Comparison of ENCODE assay signal across 14 mouse cellular contexts in the genomic region with DNA sequence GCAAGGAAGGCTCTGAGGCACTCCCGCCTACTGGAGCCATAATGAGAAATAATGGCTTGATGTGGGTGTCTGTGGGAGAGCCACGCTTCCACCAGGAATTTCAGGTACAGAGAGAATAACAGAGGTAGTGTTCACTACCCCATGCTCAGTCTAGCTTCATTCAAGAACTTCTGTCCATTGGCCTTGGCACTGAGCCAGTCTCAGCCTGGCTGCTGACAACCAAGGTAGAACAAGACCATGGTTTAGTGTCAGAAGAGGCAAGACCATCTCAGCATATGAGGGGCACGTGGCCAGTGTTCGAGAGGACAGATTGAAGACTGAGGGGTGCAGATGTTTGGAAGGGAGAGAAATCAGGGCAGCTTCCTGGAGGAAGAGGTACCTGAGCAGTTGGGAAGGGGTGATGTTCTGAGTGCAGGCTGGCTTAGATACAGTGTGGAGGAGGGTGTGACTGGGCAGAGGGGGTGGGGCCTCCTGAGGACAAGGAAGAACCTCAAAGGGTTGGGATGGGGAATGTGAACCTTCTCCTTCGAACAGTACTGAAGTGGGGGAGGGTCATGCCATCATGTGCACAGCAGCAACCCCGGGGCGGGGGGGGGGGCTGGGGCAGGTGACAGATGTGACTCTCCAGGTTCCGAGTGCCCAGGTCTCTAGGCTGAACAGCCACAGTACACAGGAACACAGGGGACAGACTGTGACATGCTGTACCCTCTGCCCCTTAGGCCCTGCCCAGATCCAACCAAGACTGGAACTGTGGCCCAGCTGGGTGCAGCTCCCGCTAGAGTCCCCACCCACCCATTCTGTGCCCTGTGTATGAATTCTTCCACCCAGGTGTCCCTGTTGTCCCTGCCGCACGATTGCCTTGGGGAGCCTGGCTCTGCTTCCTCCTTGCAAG. TPM values are rescaled to one million over a fixed set of nuclear protein-coding genes. Genes with fewer than 3 reads are reported as not detected.
DNase-seq lines count a peak whose midpoint lies in the region; ATAC-seq lines count a peak whose summit lies in the region.
"Had no signal": no experiment of that assay in that cellular context is flagged by ENCODE, and none has a peak within 500 bp of the region (broad histone marks: within the 10 kb centered on the region; RNA-seq: fewer than 3 reads in every experiment).

No protein-coding gene starts in this region.

- no peaks in the 10 kb centered on the region for H3K9me3 ChIP-seq in forebrain, embryonic 10.5 days
- no peaks in the 10 kb centered on the region for H3K9me3 ChIP-seq in forebrain, embryonic 13.5 days (replicated peaks)
- H3K9me3 ChIP-seq in kidney, embryonic 16.5 days (ENCODE audit: low read length) = no peaks in the 10 kb centered on the region
- H3K9me3 ChIP-seq in limb, embryonic 10.5 days (replicated peaks) = no peaks in the 10 kb centered on the region
- H3K9me3 ChIP-seq in midbrain, embryonic 15.5 days = no peaks in the 10 kb centered on the region

- H3K4me1 ChIP-seq in forebrain, embryonic 10.5 days = peaks cover 46% of the 10 kb centered on the region
- peaks cover 45% of the 10 kb centered on the region for H3K4me1 ChIP-seq in forebrain, embryonic 13.5 days
- no peaks in the 10 kb centered on the region for H3K4me1 ChIP-seq in kidney, embryonic 16.5 days (ENCODE audit: insufficient read depth, low read length)
- H3K4me1 ChIP-seq in limb, embryonic 10.5 days = peaks cover 53% of the 10 kb centered on the region
- peaks cover 33% of the 10 kb centered on the region for H3K4me1 ChIP-seq in midbrain, embryonic 15.5 days

- ATAC-seq in forebrain, embryonic 13.5 days = no peak
- ATAC-seq in kidney, embryonic 16.5 days (ENCODE audit: low FRiP score, low TSS enrichment) = peak; percentile 56; the same call in 1 of the 2 replicates
- no peak for ATAC-seq in midbrain, embryonic 15.5 days (replicated peaks)
- ATAC-seq: CD4-positive, CD25-positive, alpha-beta regulatory T cell, adult 4 months had no signal

- H3K9ac ChIP-seq in forebrain, embryonic 13.5 days = no peak overlapping the region
- no peak overlapping the region for H3K9ac ChIP-seq in kidney, embryonic 16.5 days (replicated peaks; ENCODE audit: low read length)
- H3K9ac ChIP-seq in midbrain, embryonic 15.5 days = no peak overlapping the region

- peaks cover 80% of the 10 kb centered on the region for H3K27me3 ChIP-seq in forebrain, embryonic 10.5 days (ENCODE audit: poor library complexity, severe bottlenecking)
- peaks cover 48% of the 10 kb centered on the region for H3K27me3 ChIP-seq in forebrain, embryonic 13.5 days
- H3K27me3 ChIP-seq in kidney, embryonic 16.5 days (ENCODE audit: insufficient read depth, low read length) = peaks cover 66% of the 10 kb centered on the region
- peaks cover 95% of the 10 kb centered on the region for H3K27me3 ChIP-seq in limb, embryonic 10.5 days (ENCODE audit: low read depth, poor library complexity, severe bottlenecking)
- H3K27me3 ChIP-seq in midbrain, embryonic 15.5 days (replicated peaks) = peaks cover 9% of the 10 kb centered on the region

- no peaks in the 10 kb centered on the region for H3K36me3 ChIP-seq in forebrain, embryonic 10.5 days (replicated peaks)
- H3K36me3 ChIP-seq in forebrain, embryonic 13.5 days (ENCODE audit: poor library complexity, severe bottlenecking) = no peaks in the 10 kb centered on the region
- no peaks in the 10 kb centered on the region for H3K36me3 ChIP-seq in kidney, embryonic 16.5 days (ENCODE audit: insufficient read depth, low read length)
- H3K36me3 ChIP-seq in limb, embryonic 10.5 days = no peaks in the 10 kb centered on the region
- no peaks in the 10 kb centered on the region for H3K36me3 ChIP-seq in midbrain, embryonic 15.5 days (replicated peaks)

- no peak for DNase-seq in forebrain, embryonic 10.5 days (ENCODE audit: extremely low spot score, low spot score)
- DNase-seq in kidney, postnatal 14 days = no peak
- no peak for DNase-seq in limb, embryonic 10.5 days (ENCODE audit: low spot score)
- DNase-seq in layer of hippocampus, adult 11-12 months (ENCODE audit: low spot score) = no peak
- DNase-seq: gastrocnemius, postnatal 36 days; liver; lung, adult 2 months; right cerebral cortex, postnatal 14 days; thymus, postnatal 14 days had no signal

- H3K4me3 ChIP-seq in forebrain, embryonic 10.5 days = no peak overlapping the region
- no peak overlapping the region for H3K4me3 ChIP-seq in forebrain, embryonic 13.5 days
- H3K4me3 ChIP-seq in kidney, embryonic 16.5 days (ENCODE audit: low read length) = no peak overlapping the region
- no peak overlapping the region for H3K4me3 ChIP-seq in limb, embryonic 10.5 days
- H3K4me3 ChIP-seq in midbrain, embryonic 15.5 days = no peak overlapping the region

- H3K27ac ChIP-seq in forebrain, embryonic 10.5 days = peak overlapping the region; percentile 21; the same call in 1 of the 2 replicates
- no peak overlapping the region for H3K27ac ChIP-seq in forebrain, embryonic 13.5 days
- H3K27ac ChIP-seq in kidney, embryonic 16.5 days (ENCODE audit: low read length) = no peak overlapping the region
- peak overlapping the region; percentile 73 for H3K27ac ChIP-seq in limb, embryonic 10.5 days
- H3K27ac ChIP-seq in midbrain, embryonic 15.5 days = peak overlapping the region; percentile 22; the same call in 1 of the 2 replicates

- no peak overlapping the region for H3K4me2 ChIP-seq in forebrain, embryonic 13.5 days
- H3K4me2 ChIP-seq in kidney, embryonic 16.5 days (replicated peaks; ENCODE audit: low read depth, low read length) = no peak overlapping the region
- H3K4me2 ChIP-seq in midbrain, embryonic 15.5 days = no peak overlapping the region
- H3K4me2 ChIP-seq: heart, embryonic 11.5 days had no signal

- 66% methylated on average over 11 of the region's 11 CpGs for WGBS in forebrain, embryonic 10.5 days
- 69% methylated on average over 11 of the region's 11 CpGs for WGBS in forebrain, embryonic 13.5 days
- 54% methylated on average over 11 of the region's 11 CpGs for WGBS in kidney, embryonic 16.5 days
- 60% methylated on average over 11 of the region's 11 CpGs for WGBS in limb, embryonic 10.5 days
- WGBS in midbrain, embryonic 15.5 days = 67% methylated on average over 11 of the region's 11 CpGs

RNA-seq across cellular contexts. Expression of a gene that starts 52.3 kb away (rescaled TPM):
- 2.8 and 3.1 TPM in 2 replicates for polyA plus RNA-seq in forebrain, embryonic 10.5 days (2016; fragmentation: Nextera tagmentation; extraction: Ambion mirVana)
- polyA plus RNA-seq in forebrain, embryonic 13.5 days (2015; fragmentation: Nextera tagmentation; extraction: Ambion mirVana) = 5.0 and 6.2 TPM in 2 replicates
- polyA plus RNA-seq in kidney, embryonic 16.5 days (2015; fragmentation: Nextera tagmentation; extraction: Ambion mirVana) = 0.77 and 0.98 TPM in 2 replicates
- 0.46 and 0.94 TPM in 2 replicates for polyA plus RNA-seq in limb, embryonic 10.5 days (2016; fragmentation: Nextera tagmentation; extraction: Ambion mirVana)
- polyA plus RNA-seq in midbrain, embryonic 15.5 days (2015; fragmentation: Nextera tagmentation; extraction: Ambion mirVana) = 20.8 and 21.2 TPM in 2 replicates
- polyA plus RNA-seq: CD4-positive, CD25-positive, alpha-beta regulatory T cell, adult 4 months had no signal

Comparison
In these comparisons a context has a peak if more than half of its experiments do, and no peak if none do; other contexts are left out.
1. H3K27ac ChIP-seq: peak in forebrain, embryonic 10.5 days (single experiment), limb, embryonic 10.5 days (single experiment) and midbrain, embryonic 15.5 days (single experiment); none in forebrain, embryonic 13.5 days (single experiment) and kidney, embryonic 16.5 days (single experiment).